Mouse (Mus musculus) neural tube, embryonic 15.5 days (tissue): Measurements from ENCODE around the gene Fam83b. TPM values are rescaled to one million over a fixed set of nuclear protein-coding genes. Genes with fewer than 3 reads are reported as not detected.

Experiments
- ATAC-seq: fragments of 200-750 bp; cut with Nextera tagmentation; 2 replicates; pipeline ENCODE4 v1.8.0; 2017; ENCODE audit warnings: mild to moderate bottlenecking, moderate TSS enrichment, moderate library complexity; ENCODE audit not compliant: low FRiP score
- H3K27ac ChIP-seq: fragments of 300-500 bp; sonication (generic); replicated peaks from 2 replicates; pipeline ENCODE4 v1.5.1; 2015; ENCODE audit warnings: mild to moderate bottlenecking, inconsistent platforms
- H3K27me3 ChIP-seq: fragments of 300-500 bp; sonication (generic); replicated peaks from 2 replicates; pipeline ENCODE4 v1.6.1; 2015; ENCODE audit warnings: inconsistent platforms
- H3K36me3 ChIP-seq: fragments of 300-500 bp; sonication (generic); 2 replicates; pipeline ENCODE4 v1.6.1; 2015; ENCODE audit warnings: inconsistent platforms
- H3K4me1 ChIP-seq: fragments of 300-500 bp; sonication (generic); 2 replicates; pipeline ENCODE4 v1.6.1; 2015; ENCODE audit warnings: inconsistent platforms
- H3K4me2 ChIP-seq: fragments of 300-500 bp; sonication (generic); 2 replicates; pipeline ENCODE4 v1.6.1; 2015; ENCODE audit warnings: inconsistent platforms, mild to moderate bottlenecking, moderate library complexity
- H3K4me3 ChIP-seq: fragments of 300-500 bp; sonication (generic); replicated peaks from 2 replicates; pipeline ENCODE4 v1.5.1; 2015; ENCODE audit warnings: mild to moderate bottlenecking, inconsistent platforms
- H3K9ac ChIP-seq: fragments of 300-500 bp; sonication (generic); replicated peaks from 2 replicates; pipeline ENCODE4 v1.6.1; 2015; ENCODE audit warnings: mild to moderate bottlenecking, inconsistent platforms
- H3K9me3 ChIP-seq: fragments of 300-500 bp; sonication (generic); replicated peaks from 2 replicates; pipeline ENCODE4 v1.6.1; 2016; ENCODE audit warnings: inconsistent platforms
- WGBS: fragments of 180-500 bp; shearing (Covaris S2); methylation state at CpG from one replicate; pipeline ENCODE4 v1.1.7; 2015; ENCODE audit warnings: mixed read lengths; 5-methylcytosine and 5-hydroxymethylcytosine counted together
- polyA plus RNA-seq: library from polyadenylated mRNA; unstranded; fragments of >200 nt; fragmentation: Nextera tagmentation; extraction: Ambion mirVana; gene quantifications from 2 replicates; pipeline ENCODE4 v1.2.1, GENCODE M21; 2015

The Fam83b gene
- polyA plus RNA-seq, 1 experiment from 2014 or later, result 0.06 TPM

DNA sequence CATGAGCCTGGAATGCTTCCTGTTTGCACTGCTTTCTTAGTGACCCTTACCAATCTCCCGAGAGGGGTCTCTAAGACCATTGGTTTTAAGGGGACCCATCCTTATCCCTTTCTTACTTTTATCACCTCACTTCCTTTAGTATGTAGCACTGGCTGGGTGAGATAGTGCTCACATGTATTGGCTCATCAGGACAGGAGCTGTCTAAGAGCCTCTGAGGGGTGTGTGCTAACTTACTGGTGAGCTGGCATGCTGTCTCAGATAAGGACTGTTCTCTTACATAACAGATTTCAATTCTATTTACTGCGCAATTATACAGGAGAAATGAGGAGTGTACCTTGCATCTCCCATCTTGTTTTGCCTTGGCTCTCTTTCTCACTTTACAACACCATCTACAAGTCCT, 7.7 kb downstream of the Fam83b start:
- Histone ChIP-seq H3K9ac (no peak overlapping the region), H3K9me3 (no peaks in the 10 kb centered on the region), H3K4me3 (no peak overlapping the region), H3K27ac (no peak overlapping the region), H3K4me2 (no peak overlapping the region), H3K27me3 (no peaks in the 10 kb centered on the region), H3K36me3 (no peaks in the 10 kb centered on the region), H3K4me1 (peaks cover 7% of the 10 kb centered on the region; the same call in 1 of the 2 replicates)
- no peak for ATAC-seq
- WGBS, result 98% methylated on average over 2 of the region's 2 CpGs

DNA sequence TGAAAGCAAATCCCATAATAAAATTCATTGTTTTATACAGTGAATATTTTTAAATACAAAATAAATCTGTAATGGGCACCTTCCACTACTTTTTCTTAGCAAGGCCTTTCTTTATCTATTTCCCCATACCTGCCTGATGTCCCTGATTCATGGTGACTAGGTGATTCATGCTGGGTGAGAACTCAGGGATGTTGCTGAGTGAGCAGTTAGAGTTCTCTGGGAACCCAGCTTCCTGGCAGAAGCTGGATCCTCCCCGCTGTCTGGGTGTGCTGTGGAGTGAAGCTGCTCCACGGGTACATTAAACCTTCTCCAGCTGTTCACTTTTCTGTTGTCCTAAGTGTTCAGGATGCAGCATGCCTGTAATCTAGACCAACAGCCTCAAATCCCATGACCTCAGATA, 13.2 kb downstream of the Fam83b start:
- Histone ChIP-seq H3K4me3 (no peak overlapping the region), H3K27ac (no peak overlapping the region), H3K9me3 (no peaks in the 10 kb centered on the region), H3K36me3 (no peaks in the 10 kb centered on the region), H3K4me1 (no peaks in the 10 kb centered on the region), H3K9ac (no peak overlapping the region), H3K4me2 (no peak overlapping the region), H3K27me3 (no peaks in the 10 kb centered on the region)
- no peak for ATAC-seq
- WGBS, result 60% methylated on average over 2 of the region's 2 CpGs

DNA sequence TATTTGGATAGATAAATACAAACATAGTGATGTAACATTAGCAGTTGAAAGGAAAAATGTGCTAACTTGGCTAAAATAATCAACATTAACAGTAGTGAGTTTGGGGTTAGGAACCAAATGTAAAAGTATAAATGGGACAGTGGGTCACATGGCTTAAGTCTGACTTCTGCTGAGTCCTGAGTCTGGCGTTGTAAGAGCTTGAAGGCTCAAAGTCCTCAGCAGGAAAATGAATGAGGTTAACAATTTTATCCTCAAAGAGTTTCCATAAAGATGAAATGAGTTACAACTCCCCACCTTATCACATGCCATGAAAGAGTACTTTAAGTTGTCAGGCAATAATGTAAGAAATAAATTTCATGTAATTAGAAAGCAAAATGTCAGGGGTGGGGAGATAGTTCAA, 13.8 kb downstream of the Fam83b start:
- 75% methylated on average over 1 of the region's 1 CpGs for WGBS
- Histone ChIP-seq H3K27me3 (no peaks in the 10 kb centered on the region), H3K27ac (no peak overlapping the region), H3K4me1 (no peaks in the 10 kb centered on the region), H3K4me3 (no peak overlapping the region), H3K4me2 (no peak overlapping the region), H3K9ac (no peak overlapping the region), H3K9me3 (no peaks in the 10 kb centered on the region), H3K36me3 (no peaks in the 10 kb centered on the region)
- no peak for ATAC-seq

DNA sequence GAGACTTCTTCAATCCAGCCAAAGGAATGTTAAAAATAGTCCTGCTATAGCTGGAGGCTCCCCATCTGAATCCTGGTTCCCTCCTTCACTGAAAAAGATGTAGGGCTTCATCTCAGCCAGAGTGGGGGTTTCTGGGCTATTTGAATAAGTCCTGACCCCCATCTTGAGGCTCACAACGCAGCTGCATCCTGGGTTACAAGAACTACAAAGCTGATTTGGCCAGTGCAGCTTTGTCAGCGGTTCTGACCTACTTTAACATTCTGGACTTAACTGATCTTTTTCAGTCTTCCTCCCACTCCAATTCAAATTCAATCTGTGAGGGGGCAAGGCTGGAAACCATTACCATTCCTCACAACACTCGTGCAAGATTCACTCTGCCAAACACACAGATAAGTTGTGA, 20.2 kb downstream of the Fam83b start:
- Histone ChIP-seq H3K27me3 (no peaks in the 10 kb centered on the region), H3K36me3 (no peaks in the 10 kb centered on the region)
- no peak for ATAC-seq

DNA sequence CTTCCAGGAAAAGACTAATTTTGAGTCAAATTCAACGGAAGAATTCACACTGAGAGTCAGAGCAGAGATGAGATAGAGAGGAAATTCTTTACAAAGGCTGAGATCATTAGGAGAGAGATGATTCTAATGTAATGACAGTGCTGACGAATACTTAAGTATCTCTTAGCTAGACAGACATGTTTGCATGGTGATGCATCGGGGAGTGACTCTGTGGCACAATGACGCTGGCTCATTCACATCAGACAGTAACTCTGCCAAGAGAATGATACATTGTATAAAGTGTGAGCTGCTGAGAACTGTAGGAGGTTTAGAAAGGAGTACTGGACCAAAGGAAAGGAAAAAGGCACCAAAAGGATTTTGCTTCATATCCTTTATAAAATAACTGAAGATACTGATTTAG, 26.2 kb downstream of the Fam83b start:
- H3K9me3 ChIP-seq, result no peaks in the 10 kb centered on the region
- no peak overlapping the region for H3K27ac ChIP-seq
- no peaks in the 10 kb centered on the region for H3K4me1 ChIP-seq
- no peaks in the 10 kb centered on the region for H3K36me3 ChIP-seq
- ATAC-seq, result no peak
- no peak overlapping the region for H3K4me2 ChIP-seq
- no peak overlapping the region for H3K4me3 ChIP-seq
- no peak overlapping the region for H3K9ac ChIP-seq
- 58% methylated on average over 4 of the region's 4 CpGs for WGBS
- H3K27me3 ChIP-seq, result no peaks in the 10 kb centered on the region

More for the DNA sequence above, 20.2 kb downstream of the Fam83b start:
- no peak overlapping the region for H3K9ac ChIP-seq
- H3K4me1 ChIP-seq, result no peaks in the 10 kb centered on the region
- H3K4me2 ChIP-seq, result no peak overlapping the region
- H3K9me3 ChIP-seq, result no peaks in the 10 kb centered on the region
- WGBS, result 53% methylated on average over 3 of the region's 3 CpGs
- H3K4me3 ChIP-seq, result no peak overlapping the region
- H3K27ac ChIP-seq, result no peak overlapping the region

DNA sequence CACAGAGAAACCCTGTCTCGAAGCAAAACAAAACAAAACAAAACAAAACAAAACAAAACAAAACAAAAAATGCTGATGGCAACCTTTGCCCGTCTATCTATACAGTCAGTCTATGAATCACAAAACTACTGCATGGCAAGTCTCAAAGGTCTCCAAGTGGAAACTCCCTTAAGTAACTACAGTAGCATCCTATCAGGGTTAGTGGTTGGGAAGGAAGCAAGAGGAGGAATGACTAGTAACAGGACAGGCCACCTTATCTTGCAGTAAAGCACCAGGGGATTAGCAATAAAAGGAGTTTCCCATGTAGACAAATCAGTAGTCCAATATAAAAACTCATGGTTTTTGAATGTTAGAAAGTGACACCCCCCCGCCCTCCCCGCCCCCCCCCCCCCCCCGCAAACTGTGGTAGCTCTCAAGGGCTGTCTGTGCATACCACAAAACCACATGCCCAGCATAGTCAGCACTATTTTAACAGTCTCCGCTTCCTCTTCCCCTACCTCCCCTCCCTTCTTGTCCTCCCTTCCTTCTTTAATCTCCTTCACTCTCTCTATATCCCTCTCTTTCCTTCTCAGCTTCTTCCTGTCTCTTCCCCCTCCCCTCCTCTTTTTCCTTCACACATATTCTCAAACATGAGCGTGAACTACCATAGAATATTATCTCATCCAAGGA, 26.8 kb downstream of the Fam83b start:
- H3K4me2 ChIP-seq, result no peak overlapping the region
- 90% methylated on average over 6 of the region's 7 CpGs for WGBS
- no peak overlapping the region for H3K27ac ChIP-seq
- no peaks in the 10 kb centered on the region for H3K9me3 ChIP-seq
- no peaks in the 10 kb centered on the region for H3K27me3 ChIP-seq
- no peaks in the 10 kb centered on the region for H3K36me3 ChIP-seq
- no peak overlapping the region for H3K9ac ChIP-seq
- no peak overlapping the region for H3K4me3 ChIP-seq
- no peaks in the 10 kb centered on the region for H3K4me1 ChIP-seq
- no peak for ATAC-seq

DNA sequence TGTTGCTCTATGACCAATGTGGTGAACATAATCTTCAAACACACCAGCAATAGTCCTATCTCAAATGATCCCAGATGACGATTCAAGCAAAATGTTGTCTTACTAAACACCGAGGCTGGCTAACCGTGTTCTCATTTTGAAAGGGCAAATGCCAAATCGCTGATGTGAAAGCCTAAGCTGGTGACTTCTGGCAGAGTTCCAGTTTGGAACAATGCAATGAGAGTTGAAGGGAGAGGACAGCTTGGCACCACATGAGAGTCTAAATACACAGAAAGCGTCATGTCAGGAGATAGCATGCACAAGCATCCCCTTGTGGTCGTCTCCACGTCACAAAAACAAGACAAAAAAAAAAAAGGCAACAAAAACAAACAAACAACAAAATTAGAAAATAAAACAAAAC, 27.6 kb downstream of the Fam83b start:
- H3K36me3 ChIP-seq, result no peaks in the 10 kb centered on the region
- ATAC-seq, result no peak
- H3K4me3 ChIP-seq, result no peak overlapping the region
- H3K9me3 ChIP-seq, result no peaks in the 10 kb centered on the region
- 68% methylated on average over 7 of the region's 7 CpGs for WGBS
- H3K27ac ChIP-seq, result no peak overlapping the region
- no peak overlapping the region for H3K9ac ChIP-seq
- H3K4me2 ChIP-seq, result no peak overlapping the region
- H3K4me1 ChIP-seq, result no peaks in the 10 kb centered on the region
- no peaks in the 10 kb centered on the region for H3K27me3 ChIP-seq

DNA sequence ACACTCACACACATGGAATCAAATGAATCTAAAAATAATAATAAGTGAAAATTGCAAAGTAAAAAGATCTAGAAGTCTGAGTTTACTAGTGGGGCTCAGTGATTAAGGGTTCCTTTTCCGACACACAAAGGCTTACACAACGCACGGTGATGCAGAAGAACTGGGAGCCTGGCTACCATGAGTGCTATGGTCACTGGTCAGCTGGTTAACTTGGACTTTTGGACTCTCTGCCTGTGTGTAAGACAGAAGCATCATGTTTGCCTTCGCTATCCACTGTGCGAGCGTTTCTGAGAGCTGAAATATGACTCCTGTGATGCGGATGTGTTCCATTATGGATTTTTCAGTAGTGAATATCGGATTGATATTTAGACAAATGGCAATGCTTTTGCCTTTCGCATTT, 30.9 kb downstream of the Fam83b start:
- Histone ChIP-seq H3K4me3 (no peak overlapping the region), H3K9ac (no peak overlapping the region), H3K4me1 (no peaks in the 10 kb centered on the region), H3K9me3 (no peaks in the 10 kb centered on the region), H3K27ac (no peak overlapping the region), H3K4me2 (no peak overlapping the region), H3K36me3 (no peaks in the 10 kb centered on the region), H3K27me3 (no peaks in the 10 kb centered on the region)
- ATAC-seq, result no peak
- WGBS, result 95% methylated on average over 9 of the region's 9 CpGs

DNA sequence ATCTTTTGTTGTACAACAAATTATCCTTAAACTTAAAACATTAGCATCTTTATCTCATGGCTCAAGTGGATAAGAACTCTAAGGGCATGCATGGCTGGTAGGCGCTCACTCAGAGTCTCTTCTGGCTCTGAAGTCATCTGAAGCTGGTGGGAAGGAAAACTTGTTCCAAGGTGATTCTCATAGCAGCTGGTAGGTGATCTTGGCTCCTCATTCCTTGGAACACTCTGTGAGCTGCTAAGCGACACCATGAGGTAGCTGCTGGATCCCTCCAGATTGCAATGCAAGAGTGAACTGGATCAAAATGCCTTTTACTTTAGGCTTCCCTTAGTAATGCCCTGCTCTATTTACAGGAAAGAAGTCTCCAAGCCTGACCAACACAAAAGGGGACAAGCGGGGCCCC, 34.5 kb downstream of the Fam83b start:
- H3K36me3 ChIP-seq, result no peaks in the 10 kb centered on the region
- H3K9me3 ChIP-seq, result no peaks in the 10 kb centered on the region
- no peaks in the 10 kb centered on the region for H3K4me1 ChIP-seq
- no peak overlapping the region for H3K4me2 ChIP-seq
- no peak overlapping the region for H3K9ac ChIP-seq
- ATAC-seq, result no peak
- H3K27me3 ChIP-seq, result no peaks in the 10 kb centered on the region
- no peak overlapping the region for H3K27ac ChIP-seq
- no peak overlapping the region for H3K4me3 ChIP-seq
- 89% methylated on average over 3 of the region's 3 CpGs for WGBS

DNA sequence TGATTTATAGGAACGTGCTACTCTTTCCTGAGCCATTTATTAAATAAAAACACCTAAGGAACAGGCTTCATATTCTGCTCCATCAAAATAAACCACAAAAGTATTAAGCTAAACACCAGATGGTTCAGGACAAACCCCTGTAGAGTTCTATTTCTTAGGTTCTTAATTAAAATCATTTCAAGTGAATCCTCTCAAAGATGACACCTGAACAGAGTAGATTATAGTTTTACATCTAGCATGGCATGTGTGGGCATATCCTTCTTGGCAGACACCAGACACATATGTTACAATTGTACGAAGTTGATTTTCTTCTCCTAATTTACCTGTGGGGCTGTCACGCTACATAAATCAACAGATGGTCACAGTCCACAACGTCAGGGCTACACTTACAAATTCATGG, 35.5 kb downstream of the Fam83b start:
- Histone ChIP-seq H3K4me1 (no peaks in the 10 kb centered on the region), H3K4me3 (no peak overlapping the region), H3K9ac (no peak overlapping the region), H3K27me3 (no peaks in the 10 kb centered on the region), H3K27ac (no peak overlapping the region), H3K9me3 (no peaks in the 10 kb centered on the region), H3K36me3 (no peaks in the 10 kb centered on the region), H3K4me2 (no peak overlapping the region)
- WGBS, result 89% methylated on average over 4 of the region's 4 CpGs
- ATAC-seq, result no peak

DNA sequence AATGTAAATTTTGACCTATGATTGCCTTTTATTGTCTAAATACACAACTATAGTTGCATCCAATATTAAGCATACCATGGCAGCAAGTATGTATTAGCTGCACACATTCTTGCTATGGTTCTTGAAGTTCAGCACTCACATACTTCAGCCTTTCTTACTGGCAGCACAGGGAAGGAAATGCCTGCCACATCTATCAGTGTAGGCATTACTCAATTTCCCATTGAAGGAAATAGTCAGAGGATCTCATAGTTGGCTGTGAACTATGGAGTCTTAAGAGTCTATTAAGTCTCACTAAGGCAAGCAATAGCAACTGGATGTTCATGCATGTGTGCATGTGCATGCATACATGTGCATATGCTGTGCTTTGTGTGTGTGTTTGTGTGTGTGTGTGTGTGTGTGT, 41.3 kb downstream of the Fam83b start:
- H3K4me2 ChIP-seq, result no peak overlapping the region
- no peak overlapping the region for H3K9ac ChIP-seq
- no peak for ATAC-seq
- no peak overlapping the region for H3K4me3 ChIP-seq
- no peaks in the 10 kb centered on the region for H3K4me1 ChIP-seq
- no peaks in the 10 kb centered on the region for H3K9me3 ChIP-seq
- no peaks in the 10 kb centered on the region for H3K36me3 ChIP-seq
- no peak overlapping the region for H3K27ac ChIP-seq
- H3K27me3 ChIP-seq, result no peaks in the 10 kb centered on the region

DNA sequence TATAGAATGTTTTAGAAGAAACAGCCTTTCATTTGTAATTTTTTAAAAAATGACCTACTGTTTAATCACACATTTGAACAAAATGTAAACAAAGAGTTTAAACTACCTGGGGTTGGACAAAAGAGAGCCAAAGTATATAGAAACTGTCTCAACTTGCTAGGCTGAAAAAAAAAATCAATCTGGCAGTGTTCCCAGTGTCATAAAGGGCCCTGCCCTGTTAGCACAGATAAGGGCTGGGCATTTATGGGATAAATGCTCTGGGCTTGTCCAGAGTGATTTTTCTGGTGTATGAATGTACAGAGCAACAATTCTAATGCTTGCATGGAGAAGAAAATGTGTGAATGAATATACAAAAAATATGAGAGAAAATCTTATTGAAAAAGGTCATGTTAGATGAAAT, 43.8 kb downstream of the Fam83b start:
- ATAC-seq, result no peak
- Histone ChIP-seq H3K4me1 (no peaks in the 10 kb centered on the region), H3K9me3 (no peaks in the 10 kb centered on the region), H3K4me3 (no peak overlapping the region), H3K4me2 (no peak overlapping the region), H3K36me3 (no peaks in the 10 kb centered on the region), H3K27me3 (no peaks in the 10 kb centered on the region), H3K27ac (no peak overlapping the region), H3K9ac (no peak overlapping the region)

DNA sequence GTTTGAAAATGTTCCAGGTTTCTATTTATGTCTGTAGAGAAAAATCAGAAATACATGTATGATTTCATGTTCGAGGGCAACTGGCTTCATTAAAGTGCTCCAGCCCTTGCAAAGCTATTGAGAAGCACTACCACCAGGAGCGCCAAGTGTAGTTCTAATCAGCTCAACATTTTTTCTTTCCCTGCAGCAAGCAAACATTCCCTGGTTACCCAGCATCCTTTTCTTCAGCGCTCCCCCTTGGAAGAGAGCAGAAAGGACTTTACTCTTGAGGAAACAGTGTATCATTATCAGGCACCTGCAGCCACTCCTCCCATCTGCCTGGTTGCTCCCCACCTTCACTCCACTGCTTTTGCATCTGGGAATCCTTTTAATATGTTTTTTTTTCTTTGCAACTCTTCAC, 45.3 kb downstream of the Fam83b start:
- Histone ChIP-seq H3K4me3 (no peak overlapping the region), H3K9ac (no peak overlapping the region), H3K4me2 (no peak overlapping the region), H3K27ac (no peak overlapping the region), H3K9me3 (no peaks in the 10 kb centered on the region), H3K4me1 (no peaks in the 10 kb centered on the region), H3K27me3 (no peaks in the 10 kb centered on the region), H3K36me3 (no peaks in the 10 kb centered on the region)
- ATAC-seq, result no peak
- WGBS, result 87% methylated on average over 3 of the region's 3 CpGs
